Mouse (Mus musculus) spleen, adult 18-20 months (tissue): ENCODE data around the gene Iffo1.

ENCODE experiments used
- DNase-seq, 2 experiments: peaks; one replicate each; pipeline ENCODE4 v3.0.0; 2022; ENCODE audit warnings: mixed read lengths in 2 of 2

Iffo1 gene

DNA sequence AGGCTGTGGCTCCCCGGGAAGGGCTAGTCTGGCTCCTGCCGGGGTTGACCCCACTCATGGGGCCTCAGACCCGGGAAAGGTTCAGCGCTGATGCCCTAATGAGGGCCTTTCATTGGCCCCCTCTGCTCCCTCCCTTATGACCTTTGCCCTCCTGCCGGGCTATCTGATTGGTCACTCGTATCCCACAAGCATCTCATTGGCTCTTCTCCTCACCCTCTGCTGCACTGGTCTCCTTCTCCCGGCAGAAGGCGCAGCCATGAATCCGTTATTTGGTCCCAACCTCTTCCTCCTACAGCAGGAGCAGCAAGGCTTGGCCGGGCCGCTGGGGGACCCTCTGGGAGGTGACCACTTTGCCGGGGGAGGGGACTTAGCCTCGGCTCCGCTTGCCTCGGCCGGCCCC lies at the start of gene Iffo1:
Gene Iffo1 (plus strand): TSS at position 241 of the 400 bp plus-strand sequence.
- peak; percentile 73 to 79 for DNase-seq

DNA sequence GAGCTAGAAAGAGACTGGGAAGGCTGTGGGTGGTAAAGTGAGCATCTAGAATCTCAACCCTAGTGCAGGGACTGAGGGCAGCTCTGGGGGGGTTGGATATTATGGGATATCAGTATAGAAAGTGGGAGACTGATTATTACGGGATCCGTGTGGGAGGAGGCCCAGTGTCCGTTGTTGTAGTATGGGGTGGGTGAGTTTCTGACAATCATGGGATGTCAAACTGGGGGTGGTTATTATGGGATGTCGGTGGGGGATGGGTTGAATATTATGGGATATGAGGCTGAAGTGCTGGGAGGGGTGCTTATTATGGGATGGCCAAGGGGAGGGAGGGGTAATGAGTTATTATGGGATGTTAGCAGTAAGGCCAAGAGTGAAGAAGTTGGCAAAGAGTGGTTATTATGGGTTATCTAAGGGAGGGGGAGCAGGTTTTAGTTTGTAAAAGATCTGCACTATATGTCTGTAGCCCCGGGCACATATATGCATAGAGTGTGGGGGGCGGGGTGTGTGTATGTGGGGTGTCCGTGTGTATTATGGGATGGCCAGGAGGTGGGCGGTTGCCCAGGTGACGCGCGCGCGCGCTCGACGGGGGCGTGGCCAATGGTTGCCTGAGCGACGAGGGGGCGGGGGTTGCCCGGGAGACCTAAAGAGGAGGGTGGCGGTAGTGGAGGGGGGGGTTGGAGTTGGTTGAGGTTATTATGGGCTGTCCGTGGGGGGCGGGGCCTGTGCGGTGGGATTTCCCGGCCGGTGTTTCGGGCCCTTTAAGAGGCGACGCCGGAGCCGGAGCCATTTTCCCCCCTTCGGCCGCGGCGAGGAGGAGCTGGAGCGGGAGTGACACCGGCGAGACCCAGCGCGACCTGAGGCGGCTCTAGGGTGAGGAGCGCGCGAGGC lies 49.4 kb upstream of the Iffo1 start, which contains the start of gene Chd4:
Gene Chd4 (plus strand): TSS at position 591 of the 888 bp plus-strand sequence.
- DNase-seq = peak; percentile 91 to 95

DNA sequence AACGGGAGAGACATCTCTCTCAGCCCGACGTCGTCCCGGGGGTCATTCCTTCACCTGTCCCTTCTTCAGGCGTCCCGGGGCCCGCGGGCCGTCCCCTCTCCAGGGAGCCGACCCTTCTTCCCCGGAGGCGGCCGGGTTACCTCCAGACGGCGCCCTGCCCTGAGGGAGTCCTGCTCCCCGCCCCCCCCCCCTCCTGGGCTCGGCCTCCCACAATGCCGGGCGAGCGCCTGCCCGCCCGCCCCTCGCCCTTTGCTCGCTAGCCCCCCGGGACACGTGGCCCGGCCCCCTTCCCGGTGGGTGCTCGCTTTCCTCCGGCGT lies 48.8 kb upstream of the Iffo1 start:
- no peak for DNase-seq

DNA sequence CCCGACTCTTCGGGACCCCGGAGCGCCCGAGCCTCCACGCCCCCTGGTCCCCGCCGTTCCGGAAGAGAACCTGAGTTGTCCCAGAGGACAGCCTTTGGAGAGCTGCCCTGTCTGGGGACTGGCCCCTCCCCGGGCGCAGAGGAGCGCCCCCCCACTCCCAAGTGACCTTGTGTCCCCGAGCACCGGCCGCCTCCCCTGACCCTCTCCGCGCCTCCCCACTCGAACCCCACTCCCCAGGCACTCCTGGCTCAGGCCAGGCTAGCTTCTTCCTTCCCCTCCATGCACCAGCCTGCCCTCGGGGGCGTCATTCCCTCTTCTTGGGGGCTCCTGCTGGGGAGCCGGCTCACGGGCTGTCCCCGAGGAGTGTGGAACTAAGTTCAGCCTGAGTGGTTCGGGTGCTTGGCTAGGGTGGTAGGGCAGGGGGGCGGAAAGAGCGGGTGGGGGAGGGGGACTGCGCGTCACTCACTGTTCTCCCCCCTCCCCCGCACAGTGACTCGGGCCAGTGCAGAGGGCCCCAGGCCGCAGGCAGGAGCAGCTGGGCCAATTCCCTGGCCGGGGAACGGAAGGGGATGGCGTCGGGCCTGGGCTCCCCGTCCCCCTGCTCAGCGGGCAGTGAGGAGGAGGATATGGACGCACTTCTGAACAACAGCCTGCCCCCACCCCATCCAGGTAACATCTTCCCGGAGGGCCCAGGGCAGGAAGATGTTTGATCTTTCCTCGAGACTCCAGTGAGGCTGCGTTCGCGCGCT lies 48.3 kb upstream of the Iffo1 start:
- DNase-seq = peak; percentile 57 to 63

DNA sequence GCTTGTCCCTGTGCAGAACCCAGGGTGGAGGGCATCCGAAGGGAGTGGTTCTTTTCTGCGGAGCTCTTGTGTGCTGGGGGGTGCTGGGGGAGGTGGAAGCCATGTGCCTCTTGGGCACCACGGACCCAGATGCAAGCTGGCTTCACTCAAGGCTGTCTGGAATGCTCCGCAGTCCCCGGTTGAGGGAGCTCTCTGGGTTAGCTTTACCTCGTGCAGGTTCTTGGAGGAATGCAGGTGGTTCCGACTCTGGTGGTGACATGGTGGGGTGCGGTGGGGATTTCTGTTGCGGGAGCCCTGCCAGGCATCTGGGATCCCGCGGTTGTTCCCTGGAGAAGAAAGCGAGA lies 47.7 kb upstream of the Iffo1 start:
- no peak for DNase-seq

- no peak for DNase-seq
Measured at GRCm38 (mm10) chr6:125097951-125098350, 47.1 kb upstream of the Iffo1 start.

DNA sequence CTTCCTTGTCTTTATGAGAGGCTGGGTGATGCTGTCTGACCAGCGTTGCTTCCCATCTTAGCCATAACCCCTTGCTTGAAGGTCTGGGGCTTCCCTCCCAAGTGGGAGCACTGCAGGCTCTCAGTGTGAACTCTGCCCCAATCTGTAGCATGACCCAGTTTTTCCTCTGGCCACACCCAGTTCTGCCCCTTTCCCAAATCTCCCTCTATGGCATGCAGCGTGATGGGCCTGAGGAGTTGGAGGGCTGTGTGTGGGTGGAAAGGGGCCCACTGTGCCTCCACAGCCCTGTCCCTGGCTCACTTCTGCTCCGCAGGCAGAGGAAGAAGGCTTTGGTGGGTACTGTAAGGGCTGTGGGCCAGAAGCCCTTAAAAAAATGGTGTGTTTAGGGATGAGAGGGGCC lies 46.5 kb upstream of the Iffo1 start:
- DNase-seq = no peak

DNA sequence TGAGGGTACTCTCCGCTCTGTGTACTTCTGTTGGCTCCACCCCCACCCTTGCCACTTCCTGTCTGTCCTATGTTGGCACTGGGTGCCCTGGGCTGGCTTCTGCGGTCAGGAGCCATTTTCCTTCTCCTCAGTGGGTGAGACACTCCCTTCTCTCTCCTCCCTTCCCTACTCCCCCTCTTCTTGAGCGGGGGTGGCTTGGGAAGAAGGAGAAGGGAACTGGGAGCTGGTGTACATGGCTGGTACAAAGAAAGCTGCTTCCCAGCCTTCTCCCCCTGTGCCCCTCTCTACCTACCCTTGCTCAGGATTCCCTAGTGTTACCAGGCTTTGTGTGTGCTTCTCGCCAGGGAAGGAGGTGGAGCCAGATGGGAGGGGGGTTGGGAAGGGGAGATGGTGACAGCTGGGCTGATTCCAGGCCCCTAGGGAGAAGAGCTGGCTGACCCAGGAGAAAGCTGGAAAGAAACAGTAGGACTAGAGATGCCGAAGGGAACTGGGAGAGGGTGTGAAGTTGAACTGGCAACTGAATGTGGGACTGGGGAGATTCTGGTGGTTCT lies 45.5 kb upstream of the Iffo1 start:
- DNase-seq = peak; percentile 56 to 60

DNA sequence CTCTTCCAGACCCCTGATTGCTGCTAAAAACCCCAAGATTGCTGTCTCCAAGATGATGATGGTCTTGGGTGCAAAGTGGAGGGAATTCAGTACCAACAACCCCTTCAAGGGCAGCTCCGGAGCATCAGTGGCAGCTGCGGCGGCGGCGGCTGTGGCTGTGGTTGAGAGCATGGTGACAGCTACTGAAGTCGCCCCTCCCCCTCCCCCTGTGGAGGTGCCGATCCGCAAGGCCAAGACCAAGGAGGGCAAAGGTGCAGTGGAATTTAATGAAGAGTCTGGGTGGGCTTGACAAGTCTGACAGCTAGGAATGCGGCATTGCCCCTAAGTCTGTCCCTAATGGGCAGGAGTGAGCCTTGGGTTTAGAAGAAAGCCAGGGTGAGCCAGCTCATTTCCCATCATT lies 43.6 kb upstream of the Iffo1 start:
- no peak for DNase-seq

GRCm38 (mm10) chr6:125104223-125104622 lies 40.8 kb upstream of the Iffo1 start:
- DNase-seq = no peak

GRCm38 (mm10) chr6:125107705-125108104 lies 37.3 kb upstream of the Iffo1 start:
- no peak for DNase-seq

GRCm38 (mm10) chr6:125109371-125109770 lies 35.7 kb upstream of the Iffo1 start:
- DNase-seq = no peak

DNA sequence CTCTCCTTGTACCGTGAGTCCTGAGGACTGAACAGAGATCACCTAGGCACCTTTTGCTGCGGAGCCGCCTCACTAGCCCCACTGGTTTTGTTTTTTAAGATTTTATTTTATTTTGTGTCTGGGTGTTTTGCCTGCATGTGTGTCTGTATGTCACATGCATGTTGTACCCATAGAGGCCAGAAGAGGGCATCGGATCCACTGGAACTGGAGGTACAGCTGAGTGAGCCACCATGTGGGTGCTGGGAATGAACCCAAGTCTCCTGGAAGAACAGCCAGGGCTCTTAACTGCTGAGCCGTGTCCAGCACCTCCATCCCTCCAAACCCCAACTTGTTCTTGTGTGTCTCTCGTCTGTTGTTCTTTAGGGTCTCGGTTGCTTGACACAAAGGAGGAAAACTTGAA lies 34.1 kb upstream of the Iffo1 start:
- DNase-seq = no peak

DNA sequence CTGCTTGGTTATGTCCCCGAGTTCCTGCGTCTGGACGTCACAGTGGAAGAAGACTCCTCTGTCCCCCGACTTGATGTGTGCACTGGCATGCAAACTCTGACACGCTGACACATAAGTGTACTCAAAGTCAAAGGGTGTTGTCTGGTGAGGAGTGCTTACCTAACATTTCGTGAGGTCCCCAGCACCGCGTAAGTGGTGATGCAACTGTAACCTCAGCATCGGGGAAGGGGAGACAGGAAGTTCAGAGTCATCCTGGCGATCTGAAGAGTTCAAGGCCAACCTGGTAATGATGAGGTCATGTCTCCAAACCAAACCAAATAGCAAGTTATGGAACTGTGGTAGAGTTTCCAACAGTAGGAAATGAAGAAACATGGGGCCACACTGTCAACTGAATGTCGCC lies 32.5 kb upstream of the Iffo1 start:
- no peak for DNase-seq

GRCm38 (mm10) chr6:125119387-125119786 lies 25.7 kb upstream of the Iffo1 start:
- DNase-seq = no peak

DNA sequence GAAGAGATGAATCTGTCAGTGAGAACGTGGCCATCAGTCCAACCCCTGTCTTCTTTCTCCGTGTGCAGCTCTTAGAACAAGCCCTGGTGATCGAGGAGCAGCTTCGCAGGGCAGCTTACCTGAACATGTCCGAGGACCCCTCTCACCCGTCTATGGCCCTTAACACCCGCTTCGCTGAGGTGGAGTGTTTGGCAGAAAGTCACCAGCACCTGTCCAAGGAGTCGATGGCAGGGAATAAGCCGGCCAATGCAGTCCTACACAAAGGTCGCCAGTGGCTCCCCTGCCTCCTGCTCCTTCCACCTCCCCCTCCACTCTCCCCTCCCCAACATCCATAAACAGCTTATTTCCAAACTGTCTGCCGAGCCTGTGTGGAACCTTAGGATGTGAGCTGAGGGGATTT lies 16.3 kb upstream of the Iffo1 start:
- DNase-seq = no peak

- no peak for DNase-seq
Measured at GRCm38 (mm10) chr6:125129710-125130402, 15.2 kb upstream of the Iffo1 start.

DNA sequence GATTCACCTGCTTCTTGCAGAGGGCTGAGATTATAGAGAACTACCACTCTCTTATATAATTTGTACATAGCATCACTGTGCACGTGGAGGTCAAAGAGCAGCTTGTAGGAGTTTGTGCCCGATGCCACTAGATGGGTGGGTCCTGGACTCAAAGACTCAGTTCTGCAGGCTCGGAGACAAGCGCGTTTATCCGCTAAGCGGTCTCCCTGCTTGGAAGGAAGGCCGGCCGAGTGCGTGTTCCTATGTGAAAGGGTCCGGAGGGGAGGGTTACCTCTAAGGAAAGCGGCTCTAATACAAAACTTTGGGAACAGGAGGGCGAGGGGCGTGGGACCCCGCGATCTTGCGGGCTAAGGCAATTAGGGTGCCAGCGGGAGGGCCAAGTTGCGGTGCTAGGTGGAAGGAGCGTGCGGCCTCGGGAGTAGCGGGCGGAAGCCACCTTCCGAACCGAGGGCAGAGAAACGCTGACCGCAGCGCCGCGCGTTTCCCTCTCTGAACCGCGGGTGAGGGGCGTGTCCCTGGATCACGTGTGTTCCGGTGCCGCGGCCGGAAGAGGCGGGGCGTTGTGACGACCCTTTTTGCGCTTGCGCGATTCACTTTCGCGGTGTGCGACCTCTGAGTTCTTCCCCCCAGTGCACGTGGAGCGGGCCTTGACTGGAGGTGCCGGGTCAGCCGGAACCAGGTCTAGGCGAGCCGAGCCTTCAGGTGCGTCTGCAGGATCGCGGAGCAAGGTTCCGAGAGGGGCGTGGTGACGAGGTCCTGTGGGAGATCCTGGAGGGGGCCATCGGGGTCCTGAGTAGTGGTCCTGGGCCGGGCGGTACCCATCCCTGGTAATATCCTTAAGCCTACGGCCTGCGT lies 13.5 kb upstream of the Iffo1 start, which contains the start of gene Nop2:
Gene Nop2 (plus strand): TSS at position 608 of the 855 bp plus-strand sequence.
- DNase-seq = peak; percentile 81 to 87

GRCm38 (mm10) chr6:125132470-125132869 lies 12.6 kb upstream of the Iffo1 start:
- DNase-seq = no peak

DNA sequence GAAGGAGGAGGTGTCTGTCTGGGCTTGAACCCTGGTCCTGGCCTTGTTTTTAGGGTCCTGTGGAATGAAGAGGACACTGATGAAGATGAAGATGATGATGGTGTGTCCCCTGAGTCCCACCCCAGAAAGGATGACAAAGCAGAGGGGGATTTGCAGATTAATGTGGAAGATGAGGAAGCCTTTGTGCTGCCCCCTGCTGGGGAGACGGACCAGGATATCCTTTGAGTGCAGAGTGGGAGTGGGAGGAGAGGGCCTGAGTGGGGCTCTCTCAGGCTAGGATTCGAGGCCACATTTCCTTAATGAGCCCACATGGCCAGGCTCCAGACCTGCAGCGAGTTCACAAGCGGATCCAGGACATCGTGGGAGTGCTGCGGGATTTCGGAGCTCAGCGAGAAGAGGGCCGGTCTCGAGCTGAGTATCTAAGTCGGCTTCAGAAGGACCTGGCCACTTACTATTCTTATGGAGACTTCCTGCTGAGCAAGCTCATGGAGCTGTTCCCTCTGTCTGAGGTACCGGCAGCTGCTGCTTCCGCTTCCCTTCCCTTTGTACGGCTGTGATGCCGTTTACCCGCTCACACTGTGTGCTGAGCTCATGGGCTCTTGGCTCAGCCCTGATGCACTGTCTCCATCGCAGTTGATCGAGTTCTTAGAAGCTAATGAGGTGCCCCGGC lies 7.9 kb upstream of the Iffo1 start:
- peak in 1 of 2 experiments; percentile 61 for DNase-seq

DNA sequence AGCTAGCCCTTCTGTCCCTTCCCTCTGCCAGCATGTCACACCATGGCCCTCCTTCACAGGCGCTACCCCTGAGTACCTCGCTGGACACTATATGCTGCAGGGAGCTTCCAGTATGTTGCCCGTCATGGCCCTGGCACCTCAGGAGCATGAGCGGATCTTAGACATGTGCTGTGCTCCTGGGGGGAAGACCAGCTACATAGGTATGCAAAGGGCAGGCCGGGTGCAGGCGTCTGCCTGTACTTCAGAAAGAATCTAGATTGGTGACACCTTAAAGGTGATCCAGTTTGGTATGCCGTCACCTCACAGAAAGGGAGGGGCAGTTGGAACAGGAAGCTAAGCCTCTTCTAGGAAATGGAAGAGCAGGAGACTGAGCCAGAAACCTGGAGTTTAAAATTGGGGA lies 5.3 kb upstream of the Iffo1 start:
- no peak for DNase-seq

- no peak for DNase-seq
Measured at GRCm38 (mm10) chr6:125142436-125142835, 2.6 kb upstream of the Iffo1 start.
